Mouse (Mus musculus): ENCODE measurements around the gene Cdk12. TPM values are rescaled to one million over a fixed set of nuclear protein-coding genes. Genes with fewer than 3 reads are reported as not detected.

Cdk12 gene
- polyA plus RNA-seq, 1 experiment from 2014 or later = 10.2 TPM

- Histone ChIP-seq H3K4me3 (ENCODE audit: low read depth, low read length) (no peak overlapping the region), H3K27me3 (replicated peaks; ENCODE audit: control insufficient read depth, insufficient read depth, low read length) (no peaks in the 10 kb centered on the region), H3K4me2 (ENCODE audit: low read length) (no peak overlapping the region), H3K27ac (ENCODE audit: low read depth, low read length) (0 out of 2 replicates have a peak overlapping the region, but pooled peaks have one; percentile 1), H3K36me3 (ENCODE audit: control insufficient read depth, insufficient read depth, low read length) (peaks cover 53% of the 10 kb centered on the region), H3K9ac (ENCODE audit: low read length) (no peak overlapping the region), H3K4me1 (ENCODE audit: control insufficient read depth, insufficient read depth, low read length) (peaks cover 20% of the 10 kb centered on the region), H3K9me3 (replicated peaks; ENCODE audit: control insufficient read depth, low read length) (no peaks in the 10 kb centered on the region)
- DNase-seq (ENCODE audit: low spot score) (no peak), ATAC-seq (no peak)
Measured at GRCm38 (mm10) chr11:98270466-98270865, 67.6 kb downstream of the Cdk12 start.

- ATAC-seq (peak; percentile 87), DNase-seq (ENCODE audit: low spot score) (peak; percentile 90)
- Histone ChIP-seq H3K36me3 (ENCODE audit: control insufficient read depth, insufficient read depth, low read length) (peaks cover 10% of the 10 kb centered on the region), H3K9ac (ENCODE audit: low read length) (no peak overlapping the region), H3K27ac (ENCODE audit: low read depth, low read length) (peak overlapping the region; percentile 94), H3K9me3 (replicated peaks; ENCODE audit: control insufficient read depth, low read length) (no peaks in the 10 kb centered on the region), H3K4me3 (ENCODE audit: low read depth, low read length) (no peak overlapping the region), H3K4me1 (ENCODE audit: control insufficient read depth, insufficient read depth, low read length) (peaks cover 31% of the 10 kb centered on the region), H3K27me3 (replicated peaks; ENCODE audit: control insufficient read depth, insufficient read depth, low read length) (no peaks in the 10 kb centered on the region), H3K4me2 (ENCODE audit: low read length) (peak overlapping the region; percentile 25; the same call in 1 of the 2 replicates)
- 6% methylated on average over 9 of the region's 9 CpGs for WGBS
Measured at GRCm38 (mm10) chr11:98283740-98284139, 80.9 kb downstream of the Cdk12 start.

- Histone ChIP-seq H3K27me3 (replicated peaks; ENCODE audit: control insufficient read depth, insufficient read depth, low read length) (no peaks in the 10 kb centered on the region), H3K36me3 (ENCODE audit: control insufficient read depth, insufficient read depth, low read length) (peaks cover 5% of the 10 kb centered on the region), H3K27ac (ENCODE audit: low read depth, low read length) (peak overlapping the region; percentile 94), H3K4me2 (ENCODE audit: low read length) (peak overlapping the region; percentile 26), H3K9me3 (replicated peaks; ENCODE audit: control insufficient read depth, low read length) (no peaks in the 10 kb centered on the region), H3K4me1 (ENCODE audit: control insufficient read depth, insufficient read depth, low read length) (peaks cover 36% of the 10 kb centered on the region), H3K9ac (ENCODE audit: low read length) (peak overlapping the region; percentile 14; the same call in 1 of the 2 replicates), H3K4me3 (ENCODE audit: low read depth, low read length) (no peak overlapping the region)
- under 1% methylated on average over 14 of the region's 17 CpGs for WGBS
- ATAC-seq (peak; percentile 87), DNase-seq (ENCODE audit: low spot score) (peak; percentile 94)
Measured at GRCm38 (mm10) chr11:98284230-98284629, 81.4 kb downstream of the Cdk12 start.

GRCm38 (mm10) chr11:98285368-98285767 lies 82.5 kb downstream of the Cdk12 start:
- WGBS = 50% methylated on average over 2 of the region's 2 CpGs
- Histone ChIP-seq H3K9ac (ENCODE audit: low read length) (no peak overlapping the region), H3K9me3 (replicated peaks; ENCODE audit: control insufficient read depth, low read length) (no peaks in the 10 kb centered on the region), H3K36me3 (ENCODE audit: control insufficient read depth, insufficient read depth, low read length) (no peaks in the 10 kb centered on the region), H3K27ac (ENCODE audit: low read depth, low read length) (peak overlapping the region; percentile 94; the same call in 1 of the 2 replicates), H3K4me2 (ENCODE audit: low read length) (no peak overlapping the region), H3K4me3 (ENCODE audit: low read depth, low read length) (no peak overlapping the region), H3K4me1 (ENCODE audit: control insufficient read depth, insufficient read depth, low read length) (peaks cover 44% of the 10 kb centered on the region), H3K27me3 (replicated peaks; ENCODE audit: control insufficient read depth, insufficient read depth, low read length) (no peaks in the 10 kb centered on the region)
- ATAC-seq (no peak), DNase-seq (ENCODE audit: low spot score) (no peak)

- Histone ChIP-seq H3K9ac (ENCODE audit: low read length) (no peak overlapping the region), H3K9me3 (replicated peaks; ENCODE audit: control insufficient read depth, low read length) (no peaks in the 10 kb centered on the region), H3K36me3 (ENCODE audit: control insufficient read depth, insufficient read depth, low read length) (no peaks in the 10 kb centered on the region), H3K27me3 (replicated peaks; ENCODE audit: control insufficient read depth, insufficient read depth, low read length) (no peaks in the 10 kb centered on the region), H3K4me2 (ENCODE audit: low read length) (peak overlapping the region; percentile 31; the same call in 1 of the 2 replicates), H3K27ac (ENCODE audit: low read depth, low read length) (peak overlapping the region; percentile 92), H3K4me1 (ENCODE audit: control insufficient read depth, insufficient read depth, low read length) (peaks cover 52% of the 10 kb centered on the region), H3K4me3 (ENCODE audit: low read depth, low read length) (no peak overlapping the region)
- ATAC-seq = peak; percentile 43; the same call in 1 of the 2 replicates
- peak; percentile 83 for DNase-seq (ENCODE audit: low spot score)
- 21% methylated on average over 5 of the region's 5 CpGs for WGBS
Measured at GRCm38 (mm10) chr11:98287531-98287930, 84.7 kb downstream of the Cdk12 start.

GRCm38 (mm10) chr11:98287961-98288360 lies 85.1 kb downstream of the Cdk12 start:
- Histone ChIP-seq H3K4me1 (ENCODE audit: control insufficient read depth, insufficient read depth, low read length) (peaks cover 48% of the 10 kb centered on the region), H3K4me2 (ENCODE audit: low read length) (peak overlapping the region; percentile 31; the same call in 1 of the 2 replicates), H3K36me3 (ENCODE audit: control insufficient read depth, insufficient read depth, low read length) (no peaks in the 10 kb centered on the region), H3K9ac (ENCODE audit: low read length) (peak overlapping the region; percentile 4; the same call in 1 of the 2 replicates), H3K27ac (ENCODE audit: low read depth, low read length) (peak overlapping the region; percentile 92), H3K27me3 (replicated peaks; ENCODE audit: control insufficient read depth, insufficient read depth, low read length) (no peaks in the 10 kb centered on the region), H3K4me3 (ENCODE audit: low read depth, low read length) (no peak overlapping the region), H3K9me3 (replicated peaks; ENCODE audit: control insufficient read depth, low read length) (no peaks in the 10 kb centered on the region)
- DNase-seq (ENCODE audit: low spot score) = peak; percentile 62
- 31% methylated on average over 7 of the region's 7 CpGs for WGBS
- ATAC-seq = no peak

- H3K9ac ChIP-seq (ENCODE audit: low read length) = no peak overlapping the region
- peak; percentile 90 for DNase-seq (ENCODE audit: low spot score)
- peaks cover 52% of the 10 kb centered on the region for H3K4me1 ChIP-seq (ENCODE audit: control insufficient read depth, insufficient read depth, low read length)
Measured at GRCm38 (mm10) chr11:98289873-98290272, 87.0 kb downstream of the Cdk12 start.

GRCm38 (mm10) chr11:98290906-98291305 lies 88.0 kb downstream of the Cdk12 start:
- no peaks in the 10 kb centered on the region for H3K27me3 ChIP-seq (replicated peaks; ENCODE audit: control insufficient read depth, insufficient read depth, low read length)
- H3K4me3 ChIP-seq (ENCODE audit: low read depth, low read length) = no peak overlapping the region
- H3K36me3 ChIP-seq (ENCODE audit: control insufficient read depth, insufficient read depth, low read length) = no peaks in the 10 kb centered on the region
- 62% methylated on average over 2 of the region's 2 CpGs for WGBS
- H3K9ac ChIP-seq (ENCODE audit: low read length) = no peak overlapping the region
- peak overlapping the region; percentile 92; the same call in 1 of the 2 replicates for H3K27ac ChIP-seq (ENCODE audit: low read depth, low read length)
- H3K9me3 ChIP-seq (replicated peaks; ENCODE audit: control insufficient read depth, low read length) = no peaks in the 10 kb centered on the region
- DNase-seq (ENCODE audit: low spot score) = no peak
- H3K4me2 ChIP-seq (ENCODE audit: low read length) = no peak overlapping the region
- no peak for ATAC-seq
- H3K4me1 ChIP-seq (ENCODE audit: control insufficient read depth, insufficient read depth, low read length) = peaks cover 61% of the 10 kb centered on the region

More at GRCm38 (mm10) chr11:98289873-98290272, 87.0 kb downstream of the Cdk12 start:
- Histone ChIP-seq H3K4me3 (ENCODE audit: low read depth, low read length) (no peak overlapping the region), H3K27me3 (replicated peaks; ENCODE audit: control insufficient read depth, insufficient read depth, low read length) (no peaks in the 10 kb centered on the region), H3K36me3 (ENCODE audit: control insufficient read depth, insufficient read depth, low read length) (no peaks in the 10 kb centered on the region), H3K4me2 (ENCODE audit: low read length) (no peak overlapping the region), H3K27ac (ENCODE audit: low read depth, low read length) (peak overlapping the region; percentile 92), H3K9me3 (replicated peaks; ENCODE audit: control insufficient read depth, low read length) (no peaks in the 10 kb centered on the region)
- ATAC-seq = peak; percentile 27
- WGBS = 23% methylated on average over 13 of the region's 13 CpGs

- ATAC-seq (no peak), DNase-seq (ENCODE audit: low spot score) (no peak)
- Histone ChIP-seq H3K9ac (ENCODE audit: low read length) (no peak overlapping the region), H3K27me3 (replicated peaks; ENCODE audit: control insufficient read depth, insufficient read depth, low read length) (no peaks in the 10 kb centered on the region), H3K27ac (ENCODE audit: low read depth, low read length) (no peak overlapping the region), H3K4me3 (ENCODE audit: low read depth, low read length) (no peak overlapping the region), H3K36me3 (ENCODE audit: control insufficient read depth, insufficient read depth, low read length) (no peaks in the 10 kb centered on the region), H3K9me3 (replicated peaks; ENCODE audit: control insufficient read depth, low read length) (no peaks in the 10 kb centered on the region), H3K4me2 (ENCODE audit: low read length) (no peak overlapping the region), H3K4me1 (ENCODE audit: control insufficient read depth, insufficient read depth, low read length) (peaks cover 58% of the 10 kb centered on the region)
- 45% methylated on average over 2 of the region's 2 CpGs for WGBS
Measured at GRCm38 (mm10) chr11:98293070-98293469, 90.2 kb downstream of the Cdk12 start.
